Mouse (Mus musculus) cortical plate, adult 2 months (tissue): ENCODE measurements at regions not wholly inside any gene's neighbourhood (a gene's known extent, or its start where the extent isn't known, plus 50 kb on each side); places are given as distances from the start of the nearest gene placed in this dataset.

Source experiments
- H3K27ac ChIP-seq: fragments of 200-500 bp; 2 replicates; pipeline ENCODE4 v1.5.1; 2012; ENCODE audit warnings: low read length, control low read depth, inconsistent platforms; ENCODE audit not compliant: insufficient read depth
- H3K4me1 ChIP-seq: fragments of 200-500 bp; 2 replicates; pipeline ENCODE4 v1.6.1; 2011; ENCODE audit warnings: low read length; ENCODE audit not compliant: control insufficient read depth, insufficient read depth
- H3K4me3 ChIP-seq: fragments of 200-500 bp; 2 replicates; pipeline ENCODE4 v1.5.1; 2011; ENCODE audit warnings: mild to moderate bottlenecking, low read length, control low read depth; ENCODE audit not compliant: insufficient read depth
- CTCF ChIP-seq: fragments of 200-500 bp; IDR thresholded peaks from 2 replicates; pipeline ENCODE4 v1.5.1; 2011; ENCODE audit warnings: mild to moderate bottlenecking, control low read depth, low read length; ENCODE audit not compliant: insufficient read depth; ENCODE audit errors: extremely low read depth
- POLR2A ChIP-seq: fragments of 200-500 bp; IDR thresholded peaks from 2 replicates; pipeline ENCODE4 v1.6.1; 2011; ENCODE audit warnings: mild to moderate bottlenecking, low read length, control low read depth; ENCODE audit not compliant: insufficient read depth; ENCODE audit errors: extremely low read depth

DNA sequence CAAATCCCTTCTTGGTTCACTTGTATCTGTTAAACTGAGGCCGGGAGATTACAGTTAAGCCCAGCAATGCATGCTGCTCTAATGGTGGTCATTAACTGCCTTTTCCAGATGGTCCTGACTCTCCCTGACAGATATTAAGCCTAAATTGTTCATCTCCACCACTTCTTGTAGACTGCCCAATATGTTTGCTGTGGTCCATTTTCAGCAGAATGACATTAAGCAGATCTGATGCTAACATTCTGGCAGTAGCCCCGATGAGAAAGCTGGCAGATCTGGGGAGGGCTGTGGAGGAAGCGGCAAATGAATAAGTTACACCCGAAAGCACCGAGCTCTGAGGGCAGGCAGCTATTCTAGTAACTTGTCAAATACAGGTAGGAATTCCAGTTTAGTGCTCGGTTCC is 123.5 kb upstream of the Cdh6 start:
- Histone ChIP-seq H3K27ac (no peak overlapping the region), H3K4me1 (no peaks in the 10 kb centered on the region), H3K4me3 (no peak overlapping the region)
- TF ChIP-seq POLR2A (no peak), CTCF (no peak)

DNA sequence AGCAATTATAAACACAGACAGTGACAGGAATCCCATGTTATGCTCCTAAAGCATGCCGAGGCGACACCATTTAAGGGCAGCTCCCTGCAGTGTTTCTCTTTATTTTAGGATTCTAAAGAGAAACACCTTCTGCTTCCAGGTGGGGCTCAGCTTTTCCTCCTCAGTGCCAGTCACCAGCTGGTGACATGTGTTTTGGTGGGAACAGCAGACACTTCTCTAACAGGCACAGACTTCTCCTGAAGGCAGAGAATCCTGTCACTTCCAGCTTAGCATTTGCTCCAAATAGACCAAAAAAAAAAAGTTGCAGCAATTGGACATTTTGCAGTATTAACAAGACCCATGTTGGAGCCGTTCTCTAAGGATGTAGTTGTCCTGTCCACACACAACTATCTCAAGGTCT is 115.6 kb upstream of the Cdh6 start:
- TF ChIP-seq POLR2A (no peak), CTCF (no peak)
- Histone ChIP-seq H3K4me3 (no peak overlapping the region), H3K27ac (no peak overlapping the region), H3K4me1 (peaks cover 3% of the 10 kb centered on the region; the same call in 1 of the 2 replicates)

DNA sequence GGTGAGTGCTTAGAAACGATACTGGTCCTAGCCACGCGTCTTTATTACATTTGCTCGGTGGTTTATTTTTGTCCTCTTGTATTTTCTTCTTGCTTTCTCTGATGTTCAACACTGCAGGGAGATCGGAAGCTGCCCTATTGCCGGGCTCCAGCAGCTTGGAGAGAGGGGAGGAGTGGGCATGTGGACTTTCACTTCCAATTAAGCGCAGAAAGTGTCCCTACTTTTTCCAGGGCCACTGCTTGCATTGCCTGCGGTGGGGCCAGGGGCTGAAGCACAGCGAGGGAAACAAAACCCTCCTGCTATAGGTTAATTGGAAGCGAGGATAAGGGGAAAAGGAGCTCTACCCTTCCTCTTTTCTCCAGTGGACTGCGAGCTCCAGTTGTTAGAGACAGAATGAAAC is 114.4 kb upstream of the Cdh6 start:
- no peak for TF ChIP-seq CTCF
- no peak for TF ChIP-seq POLR2A
- peaks cover 3% of the 10 kb centered on the region; the same call in 1 of the 2 replicates for H3K4me1 ChIP-seq
- H3K4me3 ChIP-seq: peak overlapping the region; percentile 56
- peak overlapping the region; percentile 71 for H3K27ac ChIP-seq

DNA sequence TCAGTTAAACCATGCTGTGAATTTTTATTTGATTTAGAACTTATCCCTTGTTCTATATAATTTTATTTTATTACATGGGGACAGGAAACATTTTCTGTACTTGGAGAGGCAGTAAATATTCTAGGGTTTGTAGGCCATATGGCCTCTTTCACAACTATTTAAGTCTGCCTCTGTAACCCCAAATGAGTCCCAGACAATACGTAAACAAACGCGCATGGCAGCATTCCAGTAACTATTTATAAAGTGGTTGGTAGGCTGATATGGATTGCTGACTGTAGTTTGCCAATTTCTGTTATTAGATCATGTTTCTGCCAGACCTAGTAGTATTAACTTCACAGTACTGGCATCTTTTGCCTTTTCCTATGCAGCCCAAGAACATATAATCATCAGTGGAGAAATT is 111.9 kb upstream of the Cdh6 start:
- Histone ChIP-seq H3K27ac (no peak overlapping the region), H3K4me1 (peaks cover 3% of the 10 kb centered on the region; the same call in 1 of the 2 replicates), H3K4me3 (no peak overlapping the region)
- no peak for TF ChIP-seq POLR2A
- no peak for TF ChIP-seq CTCF

DNA sequence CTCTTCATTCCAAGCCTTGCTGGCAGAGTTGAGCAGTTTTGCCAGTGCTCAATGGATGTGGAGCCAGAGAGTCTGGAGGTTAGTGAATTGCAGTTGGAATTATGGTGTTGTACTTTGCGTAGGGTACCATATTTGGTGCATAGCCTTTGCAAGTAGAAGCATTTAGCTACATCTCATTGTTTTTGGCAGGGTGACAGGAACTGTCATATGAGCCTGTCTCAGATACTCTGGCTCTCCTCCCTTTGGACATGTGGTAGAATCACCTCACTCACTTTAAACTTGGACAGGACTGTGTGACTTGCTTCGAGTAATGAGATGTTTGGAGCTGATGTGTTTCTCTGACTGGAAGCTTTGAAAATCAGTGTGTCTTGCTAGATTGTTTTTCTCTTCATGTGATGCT is 110.7 kb upstream of the Cdh6 start:
- Histone ChIP-seq H3K27ac (no peak overlapping the region), H3K4me3 (no peak overlapping the region), H3K4me1 (peaks cover 3% of the 10 kb centered on the region; the same call in 1 of the 2 replicates)
- TF ChIP-seq POLR2A: no peak
- no peak for TF ChIP-seq CTCF

DNA sequence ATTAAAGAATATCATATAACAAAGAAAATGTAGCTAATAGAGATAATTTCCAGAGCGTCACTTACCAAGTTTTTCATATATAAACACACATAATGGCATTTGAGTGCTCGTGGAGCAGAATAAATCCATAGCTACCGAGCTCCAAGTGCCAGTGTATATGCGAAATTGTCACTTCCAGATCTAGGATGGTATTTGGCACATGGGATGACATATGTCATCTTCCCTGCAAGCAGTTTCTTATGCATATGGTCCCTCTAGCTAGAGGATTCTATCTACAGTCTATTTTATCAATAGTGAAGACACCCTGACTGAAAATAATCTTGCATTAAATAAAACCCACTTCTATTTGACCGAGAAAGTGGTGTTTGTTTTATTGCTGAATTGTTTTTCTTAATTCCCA is 109.6 kb upstream of the Cdh6 start:
- Histone ChIP-seq H3K4me3 (no peak overlapping the region), H3K27ac (no peak overlapping the region), H3K4me1 (peaks cover 3% of the 10 kb centered on the region; the same call in 1 of the 2 replicates)
- TF ChIP-seq CTCF (no peak), POLR2A (no peak)

DNA sequence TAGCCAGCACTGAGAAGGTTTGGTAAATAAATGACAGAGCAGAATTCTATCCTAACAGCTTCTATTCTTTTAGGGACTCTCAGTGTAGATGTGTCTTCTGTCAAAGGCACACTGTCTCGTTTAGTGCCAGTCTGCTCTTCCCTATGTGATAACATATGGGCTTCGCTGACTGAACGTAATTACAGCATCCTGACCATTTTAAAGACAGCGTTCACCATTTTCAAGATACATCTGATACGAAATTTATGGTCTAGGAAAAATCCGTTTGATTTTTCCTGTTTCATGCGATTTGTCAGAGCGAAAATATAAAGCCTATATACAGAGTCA is 103.4 kb upstream of the Cdh6 start:
- no peak overlapping the region for H3K4me3 ChIP-seq
- no peaks in the 10 kb centered on the region for H3K4me1 ChIP-seq
- no peak for TF ChIP-seq POLR2A
- no peak for TF ChIP-seq CTCF
- no peak overlapping the region for H3K27ac ChIP-seq

DNA sequence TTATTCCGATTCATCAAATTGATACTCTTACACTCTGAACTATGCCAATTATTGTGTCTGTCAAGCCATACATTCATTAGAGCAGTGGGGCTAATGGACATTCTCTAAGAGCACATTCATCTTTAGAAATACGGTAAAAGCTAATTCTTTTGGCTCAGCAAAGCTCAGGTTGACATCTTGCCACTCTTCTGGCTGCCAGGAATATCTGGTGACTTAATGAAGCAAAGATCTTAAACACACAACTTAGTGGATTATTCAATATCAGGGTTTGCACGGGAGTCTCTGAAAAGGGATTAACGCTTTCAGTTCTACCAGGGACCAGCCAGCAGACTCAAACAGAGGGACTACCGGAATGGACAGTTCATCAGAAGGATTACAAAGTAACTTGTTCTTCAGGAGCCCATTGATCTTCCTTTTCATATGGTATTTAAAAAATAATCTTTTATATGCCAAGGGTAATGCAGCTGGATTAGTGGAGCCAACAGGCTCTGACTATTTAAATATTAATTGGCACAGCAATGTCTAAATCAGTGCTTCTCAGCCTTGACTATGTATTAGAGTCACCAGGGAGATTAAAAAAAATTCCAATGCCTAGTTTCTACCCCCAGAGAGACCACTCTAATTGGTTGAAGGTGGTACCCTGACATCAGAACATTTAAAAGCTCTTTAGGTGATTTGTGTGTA is 102.9 kb upstream of the Cdh6 start:
- no peaks in the 10 kb centered on the region for H3K4me1 ChIP-seq
- H3K27ac ChIP-seq: no peak overlapping the region
- TF ChIP-seq CTCF (no peak), POLR2A (no peak)
- H3K4me3 ChIP-seq: no peak overlapping the region

DNA sequence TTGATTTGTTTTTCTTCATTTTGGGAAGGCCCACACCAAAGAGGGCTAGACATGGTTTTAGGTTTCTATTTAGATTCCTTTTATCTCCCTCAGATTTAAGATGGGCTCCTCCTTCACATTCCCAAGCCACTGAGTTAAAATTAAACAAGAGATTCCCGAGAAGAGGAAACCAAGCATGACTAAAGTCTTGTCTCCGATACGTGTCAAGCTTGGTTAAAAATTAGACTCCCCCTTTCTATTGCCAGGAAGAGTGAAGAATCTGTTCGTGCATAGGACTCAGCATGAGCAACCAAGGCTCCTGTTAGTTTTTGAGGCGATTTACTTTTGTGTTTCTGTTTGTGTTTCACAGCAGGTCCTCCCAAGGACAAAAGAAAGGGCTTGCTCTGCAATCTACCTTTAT is 101.9 kb upstream of the Cdh6 start:
- no peak overlapping the region for H3K4me3 ChIP-seq
- no peak overlapping the region for H3K27ac ChIP-seq
- no peak for TF ChIP-seq POLR2A
- TF ChIP-seq CTCF: no peak
- H3K4me1 ChIP-seq: no peaks in the 10 kb centered on the region

DNA sequence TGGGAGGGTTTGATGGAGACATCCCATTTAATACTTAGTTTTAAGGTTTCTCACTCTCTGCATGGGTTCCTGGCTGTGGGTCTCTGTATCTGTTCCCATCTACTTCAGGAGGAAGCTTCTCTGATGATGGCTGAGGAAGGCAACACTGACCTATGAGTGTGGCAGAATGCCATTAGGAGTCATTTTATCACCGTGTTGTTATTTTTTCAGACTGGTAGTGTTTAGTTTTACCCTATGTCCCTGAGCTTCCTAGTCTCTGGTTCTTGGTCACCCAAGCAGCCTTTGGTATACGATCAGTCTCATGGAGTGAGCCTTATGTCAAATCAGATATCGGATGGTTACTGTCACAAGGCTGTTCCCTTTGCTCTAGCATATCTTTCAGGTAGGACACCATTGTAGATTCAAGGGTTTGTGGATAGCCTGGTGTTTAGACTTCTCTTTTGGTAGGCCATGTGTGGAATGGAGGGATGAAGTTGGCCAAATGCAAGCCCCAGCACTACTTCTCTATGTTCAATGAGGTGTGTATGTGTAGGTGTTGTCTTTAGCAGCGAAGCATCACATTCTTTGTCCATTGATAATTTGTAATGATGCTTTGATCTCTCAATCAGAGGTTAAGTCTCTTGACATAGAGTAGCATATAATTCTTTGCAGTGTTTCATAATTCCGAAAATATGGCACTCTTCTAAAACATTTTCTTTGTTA is 101.0 kb upstream of the Cdh6 start:
- Histone ChIP-seq H3K4me1 (no peaks in the 10 kb centered on the region), H3K27ac (no peak overlapping the region), H3K4me3 (no peak overlapping the region)
- TF ChIP-seq POLR2A: no peak
- no peak for TF ChIP-seq CTCF
